Mouse (Mus musculus) MEL (cell line): ENCODE measurements around the gene Iqcc. TPM values are rescaled to one million over a fixed set of nuclear protein-coding genes. Genes with fewer than 3 reads are reported as not detected.

Experiments
- DNase-seq: peaks from one replicate; pipeline ENCODE4 v3.0.0; 2011; ENCODE audit warnings: low read depth, low spot score
- H3K27ac ChIP-seq: 2 replicates; pipeline ENCODE4 v1.5.1; 2012; ENCODE audit warnings: low read depth, mild to moderate bottlenecking, control low read depth, low read length, moderate library complexity; ENCODE audit not compliant: control insufficient read depth
- H3K27me3 ChIP-seq, 2 experiments: fragments of 150-350 bp in 1 of 2; sonication (generic) in 1 of 2; 2 replicates each; pipeline ENCODE4 v1.6.1; 2012; ENCODE audit warnings: low read length in 2 of 2, mild to moderate bottlenecking in 2 of 2, improper control_type of control experiment in 1 of 2, moderate library complexity in 1 of 2; ENCODE audit not compliant: insufficient read depth in 2 of 2, control insufficient read depth in 1 of 2
- H3K36me3 ChIP-seq, 2 experiments: 2 replicates each; pipeline ENCODE4 v1.6.1; 2012 to 2014; ENCODE audit warnings: low read length in 2 of 2, improper control_type of control experiment in 1 of 2, inconsistent platforms in 1 of 2, mild to moderate bottlenecking in 1 of 2; ENCODE audit not compliant: insufficient read depth in 2 of 2, control insufficient read depth in 1 of 2
- H3K4me1 ChIP-seq, 2 experiments: fragments of 150-350 bp in 1 of 2; sonication (generic) in 1 of 2; 2 replicates each; pipeline ENCODE4 v1.6.1; 2012; ENCODE audit warnings: low read length in 2 of 2, improper control_type of control experiment in 1 of 2, mild to moderate bottlenecking in 1 of 2; ENCODE audit not compliant: insufficient read depth in 2 of 2, control insufficient read depth in 1 of 2
- H3K4me3 ChIP-seq, 2 experiments: fragments of 150-350 bp in 1 of 2; sonication (generic) in 1 of 2; 2 replicates each; pipeline ENCODE4 v1.5.1; 2012; ENCODE audit warnings: low read depth in 2 of 2, low read length in 2 of 2, mild to moderate bottlenecking in 2 of 2, moderate library complexity in 2 of 2, control low read depth in 1 of 2, improper control_type of control experiment in 1 of 2; ENCODE audit not compliant: control insufficient read depth in 1 of 2, insufficient read depth in 1 of 2
- H3K79me2 ChIP-seq: 2 replicates; pipeline ENCODE4 v1.6.1; 2012; ENCODE audit warnings: mild to moderate bottlenecking, low read length, moderate library complexity; ENCODE audit not compliant: control insufficient read depth, poor library complexity, insufficient read depth
- H3K9ac ChIP-seq: 2 replicates; pipeline ENCODE4 v1.6.1; 2012; ENCODE audit warnings: low read depth, mild to moderate bottlenecking, control low read depth, low read length, moderate library complexity; ENCODE audit not compliant: control insufficient read depth, poor library complexity, severe bottlenecking
- H3K9me3 ChIP-seq: fragments of 150-350 bp; sonication (generic); replicated peaks from 2 replicates; pipeline ENCODE4 v1.6.1; 2012; ENCODE audit warnings: mild to moderate bottlenecking, low read length, improper control_type of control experiment, moderate library complexity; ENCODE audit not compliant: insufficient read depth
- CTCF ChIP-seq, 3 experiments: IDR thresholded peaks in 2 of 3; conservative IDR thresholded peaks in 1 of 3; 2 replicates each; pipeline ENCODE4 v1.5.1; 2011 to 2012; ENCODE audit warnings: low read length in 3 of 3, low read depth in 2 of 3, mild to moderate bottlenecking in 2 of 3, improper control_type of control experiment in 1 of 3, inconsistent platforms in 1 of 3, mixed read lengths in 1 of 3, moderate library complexity in 1 of 3; ENCODE audit not compliant: control insufficient read depth in 1 of 3, insufficient read depth in 1 of 3, poor library complexity in 1 of 3, severe bottlenecking in 1 of 3
- ETS1 ChIP-seq: IDR thresholded peaks from 2 replicates; pipeline ENCODE4 v1.6.1; 2012; ENCODE audit warnings: low read depth, mild to moderate bottlenecking, inconsistent platforms, low read length, improper control_type of control experiment, moderate library complexity
- GATA1 ChIP-seq: IDR thresholded peaks from 2 replicates; pipeline ENCODE4 v1.6.1; 2011; ENCODE audit warnings: low read depth, low read length, improper control_type of control experiment
- HCFC1 ChIP-seq: IDR thresholded peaks from 2 replicates; pipeline ENCODE4 v1.6.1; 2012; ENCODE audit warnings: low read depth, mild to moderate bottlenecking, inconsistent platforms, low read length, improper control_type of control experiment, moderate library complexity
- KAT2A ChIP-seq: conservative IDR thresholded peaks from 2 replicates; pipeline ENCODE4 v1.6.1; 2012; ENCODE audit warnings: low read depth, low read length, improper control_type of control experiment, inconsistent platforms
- MAZ ChIP-seq: IDR thresholded peaks from 2 replicates; pipeline ENCODE4 v1.6.1; 2012; ENCODE audit warnings: low read depth, mild to moderate bottlenecking, inconsistent platforms, low read length, improper control_type of control experiment
- MYC ChIP-seq: IDR thresholded peaks from 2 replicates; pipeline ENCODE4 v1.6.1; 2011; ENCODE audit warnings: low read depth, mild to moderate bottlenecking, low read length, improper control_type of control experiment, moderate library complexity
- NELFE ChIP-seq: IDR thresholded peaks from 2 replicates; pipeline ENCODE4 v1.6.1; 2011; ENCODE audit warnings: low read depth, low read length, improper control_type of control experiment
- NRF1 ChIP-seq: IDR thresholded peaks from 2 replicates; pipeline ENCODE4 v1.6.1; 2014; ENCODE audit warnings: low read depth, mild to moderate bottlenecking, inconsistent platforms, low read length, improper control_type of control experiment, moderate library complexity; ENCODE audit not compliant: poor library complexity, insufficient read depth, severe bottlenecking
- POLR2A ChIP-seq, 2 experiments: IDR thresholded peaks; 2 replicates each; pipeline ENCODE4 v1.6.1; 2011 to 2012; ENCODE audit warnings: low read length in 2 of 2, mild to moderate bottlenecking in 2 of 2, control low read depth in 1 of 2, improper control_type of control experiment in 1 of 2, low read depth in 1 of 2, moderate library complexity in 1 of 2; ENCODE audit not compliant: control insufficient read depth in 1 of 2, insufficient read depth in 1 of 2, poor library complexity in 1 of 2
- RAD21 ChIP-seq: IDR thresholded peaks from 2 replicates; pipeline ENCODE4 v1.6.1; 2011; ENCODE audit warnings: mild to moderate bottlenecking, low read depth, low read length, improper control_type of control experiment
- SIN3A ChIP-seq: IDR thresholded peaks from 2 replicates; pipeline ENCODE4 v1.6.1; 2012; ENCODE audit warnings: low read length, improper control_type of control experiment, inconsistent platforms
- SMC3 ChIP-seq: IDR thresholded peaks from 2 replicates; pipeline ENCODE4 v1.6.1; 2011; ENCODE audit warnings: low read depth, low read length, improper control_type of control experiment
- TBP ChIP-seq: IDR thresholded peaks from 2 replicates; pipeline ENCODE4 v1.8.0; 2011; ENCODE audit warnings: low read depth, low read length, improper control_type of control experiment
- TCF12 ChIP-seq: IDR thresholded peaks from 2 replicates; pipeline ENCODE4 v1.6.1; 2014; ENCODE audit warnings: low read depth, mild to moderate bottlenecking, inconsistent platforms, low read length, improper control_type of control experiment, moderate library complexity
- UBTF ChIP-seq: IDR thresholded peaks from 2 replicates; pipeline ENCODE4 v1.6.1; 2012; ENCODE audit warnings: low read depth, mild to moderate bottlenecking, inconsistent platforms, low read length, improper control_type of control experiment, moderate library complexity, borderline replicate concordance; ENCODE audit not compliant: insufficient read depth
- USF1 ChIP-seq: IDR thresholded peaks from 2 replicates; pipeline ENCODE4 v1.6.1; 2014; ENCODE audit warnings: low read depth, mild to moderate bottlenecking, inconsistent platforms, low read length, improper control_type of control experiment, moderate library complexity
- USF2 ChIP-seq, 2 experiments: IDR thresholded peaks; 2 replicates each; pipeline ENCODE4 v1.6.1; 2011 to 2012; ENCODE audit warnings: improper control_type of control experiment in 2 of 2, low read length in 2 of 2, borderline replicate concordance in 1 of 2, inconsistent platforms in 1 of 2, low read depth in 1 of 2, mild to moderate bottlenecking in 1 of 2; ENCODE audit not compliant: insufficient read depth in 1 of 2
- polyA plus RNA-seq, 2 experiments: library from polyadenylated mRNA; stranded (reverse) in 1 of 2; unstranded in 1 of 2; fragments of >175 nt in 1 of 2; fragments of >200 nt in 1 of 2; gene quantifications; 2 replicates each; pipeline versions ENCODE4 v1.2.1 to v1.2.4; 2012; ENCODE audit warnings: low replicate concordance in 2 of 2, low read depth in 1 of 2; ENCODE audit not compliant: insufficient read length in 2 of 2, insufficient read depth in 1 of 2, missing spikeins in 1 of 2
- total RNA-seq: library from RNA; depleted of rRNA; stranded (reverse); fragments of 300-350 nt; gene quantifications from 2 replicates; pipeline ENCODE4 v1.2.3, GENCODE M21; 2012

Iqcc gene
- total and polyA plus RNA-seq, 3 experiments = 13.6 to 18.5 TPM; not detected in 1

- TF ChIP-seq NRF1 (peak; percentile 65), TBP (peak; percentile 85), MAZ (no peak), KAT2A (no peak; the same call in 1 of the 2 replicates), HCFC1 (peak; percentile 82), SMC3 (no peak), SIN3A (0 out of 2 replicates have a peak, but pooled peaks have one; percentile 23), RAD21 (no peak), POLR2A (IDR thresholded peaks at IDR 0.05; ENCODE audit: control insufficient read depth in 1 of 2, insufficient read depth in 1 of 2, low read depth in 1 of 2, low read length in 2 of 2, poor library complexity in 1 of 2) (peak in 1 of 2 experiments; percentile 63; a peak in 1 of 4 replicates), NELFE (peak; percentile 52), MYC (peak; percentile 36; the same call in 1 of the 2 replicates), USF1 (no peak)
These were observed 38.6 kb downstream of the Iqcc start (continued) for GRCm38 (mm10) chr4:129580347-129580746.

- H3K9ac ChIP-seq = no peak within 1 kb of the TSS
- no peak for TF ChIP-seq POLR2A (IDR thresholded peaks at IDR 0.05; ENCODE audit: control insufficient read depth in 1 of 2, insufficient read depth in 1 of 2, low read depth in 1 of 2, low read length in 2 of 2, poor library complexity in 1 of 2)
- no peak for TF ChIP-seq ETS1
- no peak for TF ChIP-seq CTCF (IDR thresholded peaks at IDR 0.05 in 2 of 3, conservative IDR thresholded peaks at IDR 0.05 in 1 of 3; ENCODE audit: control insufficient read depth in 1 of 3, insufficient read depth in 1 of 3, low read depth in 2 of 3, low read length in 3 of 3, poor library complexity in 1 of 3, severe bottlenecking in 1 of 3)
- no peak for TF ChIP-seq USF2 (IDR thresholded peaks at IDR 0.05; ENCODE audit: borderline replicate concordance in 1 of 2, insufficient read depth in 1 of 2, low read depth in 1 of 2, low read length in 2 of 2)
- peak; percentile 42; the same call in 1 of the 2 replicates for TF ChIP-seq USF1
- TF ChIP-seq UBTF = no peak
- TF ChIP-seq, all 39 proteins: peak for 1
- Histone ChIP-seq H3K36me3 (peaks cover 0 to 6% of the 10 kb centered on the region in 2 experiments; a peak in 2 of 4 replicates), H3K4me3 (peak within 1 kb of the TSS in 1 of 2 experiments; percentile 38; a peak in 1 of 4 replicates), H3K27ac (no peak within 1 kb of the TSS), H3K27me3 (no peaks in the 10 kb centered on the region), H3K4me1 (peaks cover 0 to 23% of the 10 kb centered on the region in 2 experiments; a peak in 3 of 4 replicates), H3K79me2 (no peaks in the 10 kb centered on the region), H3K9me3 (no peaks in the 10 kb centered on the region)
- no peak for DNase-seq
These were observed 40.4 kb downstream of the Iqcc start, which contains the start of gene Fam167b for GRCm38 (mm10) chr4:129578466-129578865. TSS of gene Fam167b (minus strand) at chr4:129578549.

- Histone ChIP-seq H3K4me1 (peaks cover 0 to 23% of the 10 kb centered on the region in 2 experiments; a peak in 3 of 4 replicates), H3K27me3 (no peaks in the 10 kb centered on the region), H3K36me3 (peaks cover 0 to 6% of the 10 kb centered on the region in 2 experiments; a peak in 2 of 4 replicates), H3K9ac (no peak overlapping the region), H3K9me3 (no peaks in the 10 kb centered on the region), H3K27ac (no peak overlapping the region), H3K79me2 (no peaks in the 10 kb centered on the region), H3K4me3 (no peak overlapping the region)
- TF ChIP-seq TCF12 (no peak), GATA1 (no peak), KAT2A (no peak), MYC (no peak)
- no peak for DNase-seq
These were observed 41.2 kb downstream of the Iqcc start for GRCm38 (mm10) chr4:129577688-129578087.
